Mouse (Mus musculus) cerebellum, adult 11 months (tissue): ENCODE results near the gene Tctn1.

Source experiments
- DNase-seq: peaks from one replicate; pipeline ENCODE4 v3.0.0; 2022

Tctn1 gene

DNA sequence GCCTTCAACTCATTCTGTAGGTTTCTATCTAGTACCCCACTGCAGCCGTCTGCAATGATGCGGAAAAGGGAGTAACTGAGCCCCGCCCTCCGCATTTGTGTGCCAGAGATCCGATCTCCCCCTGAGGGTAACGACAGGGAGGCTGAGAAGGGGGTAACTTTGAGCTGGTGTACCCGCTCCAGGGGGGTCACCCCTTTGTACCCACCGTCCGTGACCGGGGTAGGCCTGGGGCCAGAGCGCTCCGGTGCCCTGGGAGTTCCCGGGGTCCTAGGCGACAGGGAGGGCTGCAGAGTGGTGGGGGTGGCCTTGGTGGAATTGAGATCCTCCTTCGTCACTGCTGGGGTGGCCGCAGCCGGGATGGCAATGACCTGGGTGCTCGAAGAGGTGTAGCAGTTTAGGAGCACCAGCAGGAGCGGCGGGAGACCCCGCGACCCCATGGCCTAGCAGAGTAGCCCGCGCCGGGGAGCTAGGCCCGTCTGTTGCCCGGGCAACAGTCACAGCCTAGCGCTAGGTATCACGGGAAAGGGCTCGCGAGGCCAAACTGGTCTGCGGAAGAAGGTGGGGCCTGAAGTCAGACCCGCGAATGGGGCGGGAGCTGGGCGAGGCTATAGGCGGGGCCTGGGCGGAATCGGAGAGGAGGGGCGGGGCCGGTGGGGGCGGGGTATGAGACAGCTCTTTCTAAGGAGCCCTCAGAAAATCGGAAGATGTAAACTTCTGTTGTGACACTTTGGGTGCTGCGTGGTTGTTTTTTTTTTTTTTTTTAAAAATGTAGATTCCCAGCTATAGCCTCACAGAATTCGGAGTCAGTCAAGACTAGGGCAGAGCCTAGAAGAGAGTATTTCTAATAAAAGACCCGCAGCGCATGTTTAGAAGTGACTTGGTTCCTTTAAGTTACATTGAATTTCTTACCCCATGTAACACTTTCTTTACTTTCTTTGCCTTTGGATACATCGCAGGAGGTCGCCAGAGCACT lies at the start of gene Tctn1:
Gene Tctn1, minus strand, starts transcription at position 528 of the 973 bp plus-strand sequence.
- DNase-seq = peak; percentile 81

DNA sequence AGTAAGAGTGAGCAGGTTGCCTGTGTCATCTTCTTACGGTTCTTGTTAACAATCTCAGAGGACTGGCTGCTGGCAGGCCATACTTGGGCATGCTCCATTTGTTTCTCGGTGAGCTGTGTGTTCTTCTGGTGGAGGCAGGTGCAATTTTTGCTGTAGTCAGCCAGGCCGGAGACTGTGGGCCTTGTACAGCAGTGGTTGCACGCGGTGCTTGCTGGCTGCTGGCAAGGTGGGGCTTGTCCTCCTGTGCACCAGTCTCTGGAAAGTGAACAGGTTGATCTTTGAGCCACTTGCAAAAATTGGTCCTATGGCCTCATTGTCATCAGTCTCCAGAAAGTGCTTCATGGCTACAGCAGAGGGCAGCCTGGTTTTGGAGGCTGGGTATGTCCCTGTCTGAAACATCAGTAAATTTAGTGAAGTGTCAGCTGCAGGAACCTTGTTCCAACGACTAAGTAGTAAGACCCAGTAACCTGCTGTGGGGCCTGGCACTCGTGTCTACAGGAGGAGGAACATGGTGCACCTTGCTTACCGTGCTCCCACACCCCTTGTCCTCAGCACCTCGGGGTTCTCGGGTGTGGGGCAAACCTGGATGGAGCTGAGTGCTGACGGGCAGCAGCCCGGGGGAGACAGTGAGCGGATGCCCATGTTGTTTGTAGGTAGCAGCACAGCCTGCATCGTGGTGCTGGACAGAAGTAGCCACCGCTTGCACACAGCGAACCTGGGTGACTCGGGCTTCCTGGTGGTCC lies 48.9 kb upstream of the Tctn1 start:
- no peak for DNase-seq

DNA sequence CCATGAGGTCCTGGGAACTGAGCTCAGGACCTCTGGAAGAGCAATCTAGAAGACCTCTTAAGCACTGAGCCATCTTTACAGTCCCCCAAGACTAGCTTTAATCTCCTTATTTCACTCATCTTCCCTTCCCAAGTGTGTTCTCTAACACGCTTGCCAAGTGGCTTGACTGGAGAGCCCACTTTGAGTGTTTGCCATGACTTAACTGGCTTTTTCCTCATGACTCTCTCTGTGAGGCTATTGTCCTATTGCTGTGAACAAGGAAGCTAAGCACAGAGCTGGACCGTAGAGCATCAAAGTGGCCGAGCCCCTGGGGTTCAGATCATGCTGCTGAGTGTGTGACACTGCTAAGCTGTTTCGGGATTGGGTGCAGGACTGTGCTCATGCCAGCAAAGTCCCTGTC lies 48.1 kb upstream of the Tctn1 start:
- DNase-seq = no peak

DNA sequence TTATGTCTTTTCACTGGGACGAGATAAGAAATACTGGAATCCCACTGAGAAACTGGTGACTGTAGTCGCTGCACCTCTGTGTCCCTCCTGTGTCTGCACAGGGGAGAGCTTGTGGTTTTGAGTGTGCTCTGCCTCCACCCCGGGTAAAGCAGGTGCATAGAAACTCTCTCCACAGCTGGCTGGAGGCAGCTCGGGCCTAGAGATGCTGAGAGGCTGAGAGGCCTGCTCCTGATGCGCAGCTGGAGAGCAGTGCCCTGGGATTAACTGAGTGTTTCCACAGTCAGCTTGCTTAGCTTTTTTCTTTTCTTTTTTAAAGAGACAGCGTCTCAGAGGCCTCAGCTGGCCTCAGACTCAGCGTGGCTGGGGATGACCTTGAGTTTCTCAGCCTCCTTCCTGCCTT lies 47.4 kb upstream of the Tctn1 start:
- DNase-seq = no peak

DNA sequence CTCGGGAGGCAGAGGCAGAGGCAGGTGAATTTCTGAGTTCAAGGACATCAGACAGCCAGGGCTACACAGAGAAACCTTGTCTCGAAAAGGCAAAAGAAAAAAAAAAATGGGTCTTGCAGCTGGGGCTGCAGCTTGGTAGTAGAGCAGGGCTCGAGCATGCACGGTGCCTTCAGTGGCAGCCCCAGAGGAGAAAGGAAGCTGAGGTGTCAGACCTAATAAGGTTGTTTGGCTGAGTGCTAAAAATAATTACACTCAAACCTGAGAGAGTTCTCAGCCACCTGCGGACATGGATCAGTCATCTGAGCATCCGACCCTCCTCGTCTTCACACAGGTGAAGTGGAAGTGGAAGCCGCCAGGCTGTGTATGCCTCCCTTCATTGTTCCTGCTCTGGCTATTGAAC lies 46.4 kb upstream of the Tctn1 start:
- no peak for DNase-seq

DNA sequence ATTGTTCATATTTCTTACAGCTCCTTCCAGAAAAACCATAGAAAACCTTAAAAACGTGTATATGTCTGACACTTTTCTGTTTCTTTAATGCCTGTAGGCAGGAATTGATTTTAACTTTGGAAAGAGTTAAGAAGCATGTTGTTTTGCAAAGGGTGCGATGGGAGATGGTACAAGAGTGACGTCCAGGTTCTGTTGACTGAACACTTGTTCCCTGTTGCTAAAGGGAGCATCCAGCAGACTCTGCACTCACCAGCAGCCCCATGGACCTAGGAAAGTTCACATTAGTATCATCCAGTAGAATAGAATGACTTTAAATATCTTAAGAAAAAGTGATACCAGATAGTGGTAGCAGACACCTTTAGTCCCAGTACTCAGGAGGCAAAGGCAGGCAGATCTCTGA lies 42.3 kb upstream of the Tctn1 start:
- no peak for DNase-seq

DNA sequence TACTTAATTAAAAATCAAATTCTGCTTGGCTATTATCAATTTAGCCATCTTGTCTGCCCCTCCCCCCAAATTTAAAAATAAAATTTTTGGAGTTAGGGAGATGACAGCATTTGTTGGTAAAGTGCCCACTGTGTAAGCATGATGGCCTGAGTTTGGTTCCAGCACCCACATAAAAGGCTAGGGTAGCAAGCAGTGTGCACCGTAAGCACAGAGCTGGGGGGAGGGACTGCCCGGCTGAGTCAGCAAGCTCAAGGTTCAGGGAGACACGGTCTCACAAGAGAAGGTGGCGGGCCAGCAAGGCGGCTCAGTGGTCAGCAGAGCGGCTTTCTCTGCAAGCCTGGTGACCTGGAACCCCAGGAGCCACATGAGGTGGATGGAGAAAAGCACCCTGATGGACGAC lies 41.2 kb upstream of the Tctn1 start:
- DNase-seq = no peak

DNA sequence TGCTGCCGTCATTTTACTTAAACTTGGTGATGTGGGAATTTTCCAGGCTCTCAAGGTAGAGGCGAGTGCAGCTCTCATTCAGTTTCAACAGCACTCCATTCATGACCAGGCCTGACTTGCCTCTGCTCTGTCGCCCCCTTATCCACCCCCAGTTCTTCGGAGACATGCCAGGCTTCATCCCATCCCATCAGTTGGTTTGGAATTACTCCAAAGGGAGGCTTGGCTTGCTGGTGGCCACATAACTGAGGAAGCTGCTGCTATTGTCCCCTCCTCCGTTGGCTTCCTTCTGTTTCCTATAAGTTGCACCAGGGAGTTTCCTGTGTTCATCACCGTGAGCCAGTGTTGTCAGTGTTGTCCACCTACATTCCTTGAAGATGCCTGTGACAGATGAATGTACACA lies 40.3 kb upstream of the Tctn1 start:
- no peak for DNase-seq

DNA sequence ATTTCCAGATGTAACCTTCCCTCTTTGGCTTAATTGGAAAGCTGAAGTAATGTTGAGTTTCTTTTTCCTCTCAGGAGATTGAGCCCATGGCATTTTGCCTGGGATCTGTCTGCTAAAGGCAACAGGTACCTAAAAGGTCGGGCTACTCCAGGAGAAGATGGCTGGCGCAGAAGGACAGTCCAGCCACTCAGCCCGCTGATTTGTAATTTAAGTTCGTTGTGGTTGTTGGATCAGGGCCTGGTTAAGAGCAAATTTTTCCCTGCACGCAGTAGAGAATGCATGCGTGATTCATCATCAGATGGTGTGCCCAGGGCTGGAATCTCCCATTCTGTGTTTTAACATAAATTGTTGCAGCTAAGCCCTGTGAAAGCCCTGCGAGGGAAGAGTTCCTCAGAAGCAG lies 39.7 kb upstream of the Tctn1 start:
- no peak for DNase-seq

DNA sequence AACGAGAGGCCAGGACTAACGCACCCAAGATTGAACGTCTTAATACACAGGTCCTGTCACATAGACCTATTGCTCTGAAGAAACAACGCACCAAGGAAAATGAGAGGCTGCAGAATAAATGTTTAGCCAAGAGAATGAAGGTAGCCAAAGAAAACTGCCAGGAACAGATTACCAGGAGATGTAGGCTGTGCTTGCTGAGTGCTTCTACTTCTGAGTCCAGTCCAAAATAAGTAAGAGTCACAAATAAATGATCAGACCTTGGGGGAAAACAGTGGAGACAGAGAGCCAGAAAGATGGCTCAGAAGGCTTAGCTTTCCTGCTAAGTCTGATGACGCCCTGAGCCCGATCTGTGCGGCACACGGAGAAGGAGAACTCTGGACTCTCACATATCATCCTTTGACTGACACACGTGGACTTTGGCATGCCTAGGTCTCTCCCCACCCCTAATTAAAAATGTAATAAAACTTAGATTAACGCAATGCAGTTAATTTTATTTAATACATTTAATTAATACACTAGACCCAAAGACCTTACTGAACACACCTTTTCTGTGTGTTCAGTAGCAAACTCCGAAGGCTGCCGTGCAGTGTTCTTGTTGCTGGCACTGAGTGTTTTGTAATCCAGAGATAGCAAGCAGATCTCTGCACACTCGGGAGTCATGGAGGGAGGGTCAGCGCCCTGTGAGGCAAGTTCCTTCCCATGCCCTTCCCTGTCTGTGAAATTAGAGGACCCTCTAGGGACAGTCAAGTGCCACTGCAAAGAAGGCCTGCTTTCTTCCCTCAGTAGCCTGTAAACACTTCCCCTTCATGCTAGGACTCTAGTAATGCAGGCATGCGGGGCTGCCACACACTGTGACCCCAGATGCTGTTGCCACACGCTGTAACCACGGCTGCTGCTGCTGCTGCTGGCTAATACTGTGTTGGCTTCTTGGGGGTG lies 38.8 kb upstream of the Tctn1 start:
- no peak for DNase-seq

DNA sequence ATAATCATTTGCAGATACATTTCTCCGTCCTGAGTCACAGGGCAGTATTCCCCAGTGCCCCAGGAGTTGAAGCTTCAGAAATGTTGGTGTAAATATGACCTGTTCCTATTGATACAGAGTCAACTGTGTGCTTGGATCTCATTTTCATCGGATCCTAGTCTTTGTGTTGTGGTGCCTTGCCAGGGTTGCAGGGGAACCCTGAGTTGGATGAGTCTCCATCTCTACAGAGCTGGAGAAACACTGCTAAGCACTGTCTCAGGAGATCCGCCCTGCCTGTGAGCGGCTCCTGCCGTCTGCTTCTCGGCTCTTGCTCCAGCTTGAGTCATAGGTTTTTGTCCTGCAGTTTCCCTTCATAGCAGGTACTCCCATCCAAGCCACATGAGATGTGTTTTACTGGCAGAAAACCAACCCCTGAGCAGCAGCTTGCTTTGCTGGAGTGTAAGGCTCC lies 35.8 kb upstream of the Tctn1 start:
- DNase-seq = no peak

DNA sequence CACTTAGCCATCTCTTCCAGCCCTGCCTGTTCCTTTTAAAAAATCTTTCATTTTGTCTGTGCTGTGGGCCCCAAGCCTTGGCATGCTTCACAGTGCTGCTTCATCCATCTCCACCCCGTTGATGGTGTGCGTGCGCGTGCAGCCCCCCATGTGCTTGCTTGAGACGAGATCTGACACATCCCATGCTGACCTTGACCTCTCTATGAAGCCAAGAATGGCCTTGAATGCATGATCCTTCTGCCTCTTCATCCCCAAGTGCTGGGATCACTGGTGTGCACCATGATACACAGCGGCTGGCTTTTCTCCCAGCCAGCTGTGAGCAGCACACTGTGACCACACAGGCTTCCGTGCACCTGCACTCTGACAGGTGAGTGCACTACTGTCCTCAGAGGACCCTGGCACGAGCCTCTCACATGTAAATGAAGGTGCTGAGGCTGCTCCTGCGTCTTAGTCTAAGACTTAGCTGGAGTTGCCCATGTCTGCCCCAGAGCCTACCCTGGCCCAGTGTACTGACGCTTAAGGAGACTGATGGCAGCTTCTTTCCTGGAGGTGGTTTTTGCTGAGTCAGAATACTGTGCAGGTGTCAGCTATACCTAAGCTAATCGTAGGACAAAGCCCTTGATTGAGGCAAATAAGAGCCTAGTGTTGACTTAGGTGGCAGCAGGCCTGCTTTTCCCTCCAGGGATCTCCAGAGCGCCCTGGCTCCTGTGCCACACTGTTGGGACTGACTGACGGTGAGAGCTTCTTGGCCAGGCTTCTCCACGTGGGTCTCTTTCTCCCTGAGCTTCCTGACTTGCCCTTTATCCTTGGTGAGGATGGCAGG lies 31.1 kb upstream of the Tctn1 start:
- no peak for DNase-seq

DNA sequence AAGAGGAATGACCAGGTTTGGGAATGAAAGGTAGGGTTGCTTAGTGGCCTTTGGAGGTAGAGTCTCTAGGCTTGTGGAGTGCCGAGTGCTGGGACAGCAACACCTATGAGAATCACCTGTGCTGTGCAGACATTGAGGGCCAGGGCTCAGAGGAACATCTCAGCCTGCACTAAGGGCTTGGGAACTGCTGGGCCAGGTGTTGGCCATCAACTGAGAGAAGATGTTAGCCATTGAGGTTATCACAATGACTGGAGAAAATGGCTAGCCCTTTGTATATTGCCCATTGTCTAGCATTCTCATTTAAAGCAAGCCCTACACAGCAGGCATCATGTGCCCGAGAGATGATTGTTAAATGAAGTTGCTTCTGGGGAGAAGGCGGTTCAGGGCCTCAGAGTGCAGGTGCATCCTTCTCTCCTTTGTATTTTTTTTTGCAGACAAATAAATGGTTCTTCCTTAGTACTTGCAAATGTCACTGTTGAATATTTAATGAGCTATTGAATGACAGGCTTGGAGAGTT lies 30.0 kb upstream of the Tctn1 start:
- DNase-seq = no peak

DNA sequence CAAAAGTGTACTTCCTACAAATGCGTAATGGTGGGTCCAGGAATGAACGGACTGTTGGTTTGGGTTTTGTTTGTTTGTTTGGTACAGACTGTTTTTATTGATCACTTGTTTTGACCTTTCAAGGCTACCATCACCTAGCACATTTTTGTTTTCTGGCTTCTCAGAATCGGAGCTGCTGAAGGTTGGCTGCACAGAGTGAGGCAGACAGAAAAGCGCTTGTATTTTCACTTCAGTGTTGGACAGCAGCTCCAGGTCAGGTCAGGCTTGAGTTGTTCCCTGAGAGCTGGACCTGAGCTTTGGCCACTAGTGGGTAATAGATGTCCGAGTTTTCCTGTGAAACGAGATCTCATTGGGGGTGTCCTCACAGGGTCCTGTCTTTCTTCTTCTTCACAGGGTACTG lies 28.9 kb upstream of the Tctn1 start:
- no peak for DNase-seq

DNA sequence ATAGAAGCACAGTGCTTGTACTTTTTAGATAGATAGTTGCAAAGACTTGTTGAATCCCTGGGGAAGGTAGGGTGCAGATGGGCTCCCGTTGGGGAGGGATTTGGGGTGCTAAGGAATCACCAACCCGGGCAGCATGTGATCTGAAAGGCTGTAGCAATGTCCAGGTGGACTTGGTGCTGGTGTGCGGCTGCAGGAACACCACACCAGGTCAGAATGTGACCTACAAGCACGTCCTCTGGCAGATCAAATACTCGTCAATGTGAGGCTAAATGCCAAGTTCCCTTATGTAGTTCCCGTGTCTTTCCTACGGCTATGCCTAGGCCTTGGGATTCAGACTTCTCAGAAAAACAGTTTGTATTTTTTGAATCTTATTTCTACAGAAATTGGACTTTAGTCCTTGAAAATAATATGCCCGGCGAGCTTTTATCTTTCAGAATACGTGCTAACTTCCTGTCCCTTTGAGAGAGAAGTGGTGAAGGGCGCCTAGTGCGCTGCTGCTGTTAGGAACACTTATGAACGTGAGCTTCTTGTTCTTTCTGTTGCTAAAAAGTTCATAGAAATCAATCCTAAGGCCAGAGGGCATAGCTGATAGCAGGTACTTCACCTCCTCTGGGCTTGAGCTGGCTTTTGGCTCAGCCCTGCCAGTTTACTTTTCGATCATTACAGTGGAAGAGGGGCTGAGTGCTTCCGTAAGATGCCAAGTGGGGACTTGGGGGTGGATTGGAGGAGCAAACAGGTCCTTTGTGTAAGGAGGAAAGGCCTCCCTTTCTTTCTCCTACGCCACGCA lies 27.5 kb upstream of the Tctn1 start:
- DNase-seq = no peak

DNA sequence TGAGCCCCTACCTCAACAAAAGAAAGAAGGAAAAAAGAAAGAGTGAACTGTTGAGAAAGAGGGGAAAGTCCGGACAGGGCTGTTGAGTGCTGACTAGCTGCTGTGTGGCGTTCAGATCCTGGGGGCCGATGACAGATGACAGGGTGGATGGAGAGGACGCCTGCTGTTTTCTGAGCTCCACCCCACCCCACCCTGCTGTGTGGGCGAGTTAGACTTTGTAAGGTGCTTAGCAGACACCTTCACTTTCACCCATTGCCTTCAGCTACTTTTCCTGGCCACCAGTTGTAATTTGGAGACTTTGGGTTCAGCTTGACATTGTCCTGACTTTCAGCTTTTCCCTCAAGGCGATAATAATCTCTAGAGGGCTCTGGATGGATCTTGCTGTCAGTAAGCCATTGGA lies 26.9 kb upstream of the Tctn1 start:
- DNase-seq = no peak

DNA sequence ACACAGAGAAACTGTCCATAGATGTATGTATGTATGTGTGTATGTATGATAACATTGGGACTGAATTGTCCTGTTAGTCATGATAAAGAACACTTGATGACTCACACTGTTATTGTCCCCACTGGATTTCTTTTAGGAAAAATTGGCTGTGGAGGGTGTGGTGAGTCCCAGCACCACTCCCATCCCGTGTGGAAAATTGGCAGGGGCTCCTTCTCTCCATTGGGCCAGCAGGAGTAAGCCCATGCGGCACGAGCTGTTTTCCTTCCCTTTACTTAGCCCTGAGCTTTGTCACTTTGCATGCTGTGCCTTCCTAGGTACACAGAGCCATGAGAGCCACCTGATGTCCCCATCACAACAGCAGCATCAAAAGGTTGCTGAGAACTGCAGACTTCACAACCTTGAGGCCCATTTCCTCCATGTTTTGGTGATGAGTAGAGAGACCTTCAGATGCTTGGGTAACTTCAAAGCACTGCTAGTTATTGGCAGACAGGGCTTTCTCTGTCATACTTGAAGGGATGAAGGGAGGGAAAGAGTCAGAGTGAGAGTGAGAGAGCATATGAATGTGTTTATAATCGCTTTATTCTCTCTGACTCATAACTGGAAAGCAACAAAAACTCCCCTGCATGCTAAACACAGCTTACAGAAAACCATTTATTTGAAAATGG lies 24.0 kb upstream of the Tctn1 start:
- DNase-seq = no peak

DNA sequence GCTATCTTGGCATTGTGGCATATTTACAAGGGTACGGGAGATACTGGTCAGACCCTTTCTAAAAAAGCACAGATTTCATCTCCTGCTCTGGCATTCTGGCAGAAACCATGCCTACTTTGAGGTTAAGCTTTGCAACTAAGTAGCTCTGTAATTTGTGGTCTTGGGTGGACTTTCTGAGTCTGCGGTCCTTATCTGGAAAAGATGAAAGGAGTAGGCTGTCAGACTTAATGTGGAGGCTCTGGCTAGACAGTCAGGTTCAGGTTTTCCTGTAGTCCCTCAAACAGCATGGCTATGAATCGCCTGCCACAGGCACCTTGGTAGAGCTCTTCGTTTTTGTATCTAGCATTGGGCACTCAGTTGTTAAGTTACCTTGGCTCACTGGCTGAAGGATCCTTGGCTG lies 22.8 kb upstream of the Tctn1 start:
- DNase-seq = no peak

DNA sequence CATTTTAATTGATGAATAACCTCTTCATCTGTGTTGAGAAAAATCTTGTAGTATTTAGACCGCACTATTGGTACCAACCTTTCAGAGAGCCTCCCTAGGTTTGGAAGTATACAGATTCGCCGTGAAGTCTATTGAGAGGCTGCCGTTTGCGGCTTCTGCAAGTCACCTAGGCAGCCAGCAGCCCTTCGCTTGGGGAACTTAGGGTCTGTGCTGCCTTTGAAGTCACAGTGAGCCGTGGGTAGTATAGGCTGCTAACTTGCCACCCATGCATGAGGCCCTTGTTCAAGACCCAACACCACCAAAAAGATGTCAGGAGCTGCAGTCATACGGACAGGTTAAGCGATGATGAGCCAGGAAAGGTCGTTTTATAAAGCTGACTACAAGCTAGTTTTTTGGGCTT lies 21.9 kb upstream of the Tctn1 start:
- DNase-seq = no peak

DNA sequence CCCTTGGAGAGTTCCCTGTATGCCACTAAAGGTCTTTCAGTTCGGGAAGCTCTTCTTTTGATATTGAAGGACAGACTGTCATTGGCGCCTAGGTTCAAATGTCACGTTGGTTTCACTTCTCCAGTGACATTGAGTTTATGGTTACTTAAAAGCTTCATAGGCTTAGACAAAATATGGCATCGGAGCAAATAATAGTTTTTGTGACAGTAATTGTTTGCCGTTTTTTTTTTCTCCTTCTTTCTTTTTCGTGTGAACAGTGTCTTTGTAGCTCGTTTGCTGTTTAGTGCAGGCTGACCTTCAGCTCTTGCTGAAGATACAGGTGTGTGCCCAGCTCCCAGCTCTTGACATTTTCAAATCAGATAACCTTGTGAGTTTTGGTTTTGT lies 21.5 kb upstream of the Tctn1 start:
- no peak for DNase-seq
